Mouse (Mus musculus): ENCODE results near the gene Etv6. TPM values are rescaled to one million over a fixed set of nuclear protein-coding genes. Genes with fewer than 3 reads are reported as not detected.

The Etv6 gene
- total and polyA plus RNA-seq, 2 experiments from 2014 or later, result 6.1 to 30.3 TPM

DNA sequence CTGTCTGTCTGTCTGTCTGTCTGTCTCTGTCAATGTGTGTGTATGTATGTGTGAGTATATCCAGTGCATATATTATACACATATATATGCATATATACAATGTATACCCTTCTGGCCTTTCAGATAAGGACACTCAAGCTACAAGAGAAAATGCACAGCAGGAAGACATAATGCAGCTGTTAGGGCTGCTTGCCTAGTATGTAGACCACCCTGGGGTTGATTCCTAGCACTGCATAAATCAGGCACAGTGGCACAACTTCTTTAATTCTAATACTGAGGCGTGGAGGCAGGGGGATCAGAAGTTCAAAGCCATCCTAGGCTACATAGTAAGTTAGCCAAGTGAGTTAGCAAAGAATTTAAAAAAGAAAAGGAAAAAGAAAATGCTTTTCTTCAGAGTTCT is 127.8 kb downstream of the Etv6 start:
- 91% methylated on average over 1 of the region's 1 CpGs for WGBS
- ATAC-seq (ENCODE audit: insufficient read depth, low read depth), result no peak
- Histone ChIP-seq H3K36me3 (replicated peaks; ENCODE audit: control insufficient read depth, insufficient read depth, low read length) (0 out of 2 replicates have a peak, but pooled peaks cover 3% of the 10 kb centered on the region), H3K4me2 (ENCODE audit: low read depth, low read length) (no peak overlapping the region), H3K27ac (ENCODE audit: low read depth) (no peak overlapping the region), H3K9ac (replicated peaks; ENCODE audit: low read depth, low read length) (no peak overlapping the region), H3K27me3 (ENCODE audit: control insufficient read depth, insufficient read depth, low read length) (no peaks in the 10 kb centered on the region), H3K4me1 (ENCODE audit: control insufficient read depth, insufficient read depth) (peaks cover 5% of the 10 kb centered on the region; the same call in 1 of the 2 replicates), H3K9me3 (replicated peaks; ENCODE audit: control insufficient read depth, low read length) (no peaks in the 10 kb centered on the region), H3K4me3 (ENCODE audit: low read depth, low read length) (no peak overlapping the region)
- no peak for DNase-seq (ENCODE audit: low spot score)
- no peak for TF ChIP-seq EP300 (IDR thresholded peaks at IDR 0.05; ENCODE audit: low read depth)
- TF ChIP-seq CTCF (IDR thresholded peaks at IDR 0.05; ENCODE audit: low read depth), result no peak

- no peak overlapping the region for H3K27ac ChIP-seq (ENCODE audit: low read depth)
- WGBS, result 81% methylated on average over 8 of the region's 8 CpGs
- no peak for ATAC-seq (ENCODE audit: insufficient read depth, low read depth)
These were observed 128.9 kb downstream of the Etv6 start for GRCm38 (mm10) chr6:134164356-134164755.

DNA sequence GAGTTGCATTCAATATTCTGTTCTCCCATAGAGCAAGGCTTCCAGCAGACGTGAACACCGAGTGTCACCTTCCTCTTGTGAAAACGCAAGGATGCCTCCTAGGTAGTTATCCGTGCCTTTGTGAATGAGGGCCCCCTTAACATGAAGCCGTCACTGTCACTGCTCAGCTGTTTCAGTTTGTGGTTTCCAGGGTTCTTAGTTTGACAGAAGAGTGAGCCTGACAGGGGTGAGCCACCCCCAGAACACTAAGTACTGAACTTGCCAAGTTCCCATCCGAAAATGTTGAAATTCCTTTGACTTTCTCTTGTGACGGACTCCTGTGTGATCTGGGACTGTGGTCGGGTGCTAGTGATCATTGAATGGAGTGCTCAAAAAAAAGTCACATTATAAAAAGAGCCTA is 129.5 kb downstream of the Etv6 start:
- no peak for ATAC-seq (ENCODE audit: insufficient read depth, low read depth)

More at GRCm38 (mm10) chr6:134164356-134164755, 128.9 kb downstream of the Etv6 start:
- Histone ChIP-seq H3K36me3 (replicated peaks; ENCODE audit: control insufficient read depth, insufficient read depth, low read length) (0 out of 2 replicates have a peak, but pooled peaks cover 3% of the 10 kb centered on the region), H3K9ac (replicated peaks; ENCODE audit: low read depth, low read length) (no peak overlapping the region), H3K4me1 (ENCODE audit: control insufficient read depth, insufficient read depth) (peaks cover 9% of the 10 kb centered on the region; the same call in 1 of the 2 replicates), H3K27me3 (ENCODE audit: control insufficient read depth, insufficient read depth, low read length) (no peaks in the 10 kb centered on the region), H3K4me3 (ENCODE audit: low read depth, low read length) (no peak overlapping the region), H3K4me2 (ENCODE audit: low read depth, low read length) (no peak overlapping the region), H3K9me3 (replicated peaks; ENCODE audit: control insufficient read depth, low read length) (no peaks in the 10 kb centered on the region)
- TF ChIP-seq CTCF (IDR thresholded peaks at IDR 0.05; ENCODE audit: low read depth) (no peak), EP300 (IDR thresholded peaks at IDR 0.05; ENCODE audit: low read depth) (no peak)
- DNase-seq (ENCODE audit: low spot score), result no peak

GRCm38 (mm10) chr6:134167963-134168362 is 132.5 kb downstream of the Etv6 start:
- Histone ChIP-seq H3K4me2 (ENCODE audit: low read depth, low read length) (no peak overlapping the region), H3K27me3 (ENCODE audit: control insufficient read depth, insufficient read depth, low read length) (no peaks in the 10 kb centered on the region), H3K9ac (replicated peaks; ENCODE audit: low read depth, low read length) (no peak overlapping the region), H3K4me3 (ENCODE audit: low read depth, low read length) (no peak overlapping the region), H3K9me3 (replicated peaks; ENCODE audit: control insufficient read depth, low read length) (no peaks in the 10 kb centered on the region), H3K4me1 (ENCODE audit: control insufficient read depth, insufficient read depth) (peaks cover 27% of the 10 kb centered on the region), H3K27ac (ENCODE audit: low read depth) (no peak overlapping the region), H3K36me3 (replicated peaks; ENCODE audit: control insufficient read depth, insufficient read depth, low read length) (no peaks in the 10 kb centered on the region)
- WGBS, result 44% methylated on average over 5 of the region's 5 CpGs
- no peak for TF ChIP-seq EP300 (IDR thresholded peaks at IDR 0.05; ENCODE audit: low read depth)
- TF ChIP-seq CTCF (IDR thresholded peaks at IDR 0.05; ENCODE audit: low read depth), result no peak
- ATAC-seq (ENCODE audit: insufficient read depth, low read depth) (no peak), DNase-seq (ENCODE audit: low spot score) (no peak)

More for the DNA sequence above, 129.5 kb downstream of the Etv6 start:
- no peaks in the 10 kb centered on the region for H3K9me3 ChIP-seq (replicated peaks; ENCODE audit: control insufficient read depth, low read length)
- H3K27ac ChIP-seq (ENCODE audit: low read depth), result 0 out of 2 replicates have a peak overlapping the region, but pooled peaks have one; percentile 11
- no peak for TF ChIP-seq CTCF (IDR thresholded peaks at IDR 0.05; ENCODE audit: low read depth)
- no peak for TF ChIP-seq EP300 (IDR thresholded peaks at IDR 0.05; ENCODE audit: low read depth)
- H3K4me1 ChIP-seq (ENCODE audit: control insufficient read depth, insufficient read depth), result peaks cover 12% of the 10 kb centered on the region; the same call in 1 of the 2 replicates
- H3K27me3 ChIP-seq (ENCODE audit: control insufficient read depth, insufficient read depth, low read length), result no peaks in the 10 kb centered on the region
- no peak for DNase-seq (ENCODE audit: low spot score)
- 0 out of 2 replicates have a peak, but pooled peaks cover 3% of the 10 kb centered on the region for H3K36me3 ChIP-seq (replicated peaks; ENCODE audit: control insufficient read depth, insufficient read depth, low read length)
- WGBS, result 49% methylated on average over 8 of the region's 8 CpGs
- no peak overlapping the region for H3K4me3 ChIP-seq (ENCODE audit: low read depth, low read length)
- H3K9ac ChIP-seq (replicated peaks; ENCODE audit: low read depth, low read length), result no peak overlapping the region
- H3K4me2 ChIP-seq (ENCODE audit: low read depth, low read length), result no peak overlapping the region

DNA sequence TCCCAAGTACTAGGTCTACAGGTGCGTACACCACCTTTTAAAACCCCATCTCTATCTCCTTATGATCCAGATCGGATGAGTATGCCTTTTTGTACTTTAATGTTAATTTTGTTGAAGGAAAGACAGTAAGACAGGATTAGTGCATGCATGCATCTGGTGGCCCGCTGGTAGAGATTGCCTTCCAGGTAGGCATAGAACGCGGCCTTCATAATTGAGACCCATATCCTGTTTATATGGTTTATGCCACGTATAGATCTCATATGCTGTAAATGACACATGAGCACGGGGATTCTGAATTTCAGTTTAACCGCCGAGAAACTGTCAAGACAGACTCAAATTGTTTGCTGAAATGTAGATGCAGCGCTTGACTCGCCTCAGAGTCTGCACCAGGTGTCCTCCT is 133.3 kb downstream of the Etv6 start:
- no peak overlapping the region for H3K4me3 ChIP-seq (ENCODE audit: low read depth, low read length)
- H3K9me3 ChIP-seq (replicated peaks; ENCODE audit: control insufficient read depth, low read length), result no peaks in the 10 kb centered on the region
- peaks cover 34% of the 10 kb centered on the region for H3K4me1 ChIP-seq (ENCODE audit: control insufficient read depth, insufficient read depth)
- no peaks in the 10 kb centered on the region for H3K27me3 ChIP-seq (ENCODE audit: control insufficient read depth, insufficient read depth, low read length)
- ATAC-seq (ENCODE audit: insufficient read depth, low read depth), result no peak
- H3K9ac ChIP-seq (replicated peaks; ENCODE audit: low read depth, low read length), result no peak overlapping the region
- no peak for DNase-seq (ENCODE audit: low spot score)
- no peaks in the 10 kb centered on the region for H3K36me3 ChIP-seq (replicated peaks; ENCODE audit: control insufficient read depth, insufficient read depth, low read length)
- no peak overlapping the region for H3K4me2 ChIP-seq (ENCODE audit: low read depth, low read length)
- WGBS, result 89% methylated on average over 11 of the region's 11 CpGs
- H3K27ac ChIP-seq (ENCODE audit: low read depth), result no peak overlapping the region
- no peak for TF ChIP-seq EP300 (IDR thresholded peaks at IDR 0.05; ENCODE audit: low read depth)
- TF ChIP-seq CTCF (IDR thresholded peaks at IDR 0.05; ENCODE audit: low read depth), result no peak

- Histone ChIP-seq H3K9me3 (replicated peaks; ENCODE audit: control insufficient read depth, low read length) (no peaks in the 10 kb centered on the region), H3K27ac (ENCODE audit: low read depth) (peak overlapping the region; percentile 44; the same call in 1 of the 2 replicates), H3K27me3 (ENCODE audit: control insufficient read depth, insufficient read depth, low read length) (no peaks in the 10 kb centered on the region), H3K4me2 (ENCODE audit: low read depth, low read length) (no peak overlapping the region), H3K4me1 (ENCODE audit: control insufficient read depth, insufficient read depth) (peaks cover 34% of the 10 kb centered on the region), H3K9ac (replicated peaks; ENCODE audit: low read depth, low read length) (no peak overlapping the region), H3K4me3 (ENCODE audit: low read depth, low read length) (no peak overlapping the region), H3K36me3 (replicated peaks; ENCODE audit: control insufficient read depth, insufficient read depth, low read length) (no peaks in the 10 kb centered on the region)
- no peak for DNase-seq (ENCODE audit: low spot score)
- TF ChIP-seq EP300 (IDR thresholded peaks at IDR 0.05; ENCODE audit: low read depth) (no peak), CTCF (IDR thresholded peaks at IDR 0.05; ENCODE audit: low read depth) (no peak)
- ATAC-seq (ENCODE audit: insufficient read depth, low read depth), result no peak
- 14% methylated on average over 1 of the region's 1 CpGs for WGBS
These were observed 135.7 kb downstream of the Etv6 start for GRCm38 (mm10) chr6:134171235-134171634.

Measured in heart, postnatal 0 days (tissue).